10 mouse cellular contexts compared by ENCODE assay signal in genomic region chr11:55131077-55131742, GRCm38 (mm10). TPM values are rescaled to one million over a fixed set of nuclear protein-coding genes. Genes with fewer than 3 reads are reported as not detected.
DNase-seq lines count a peak whose midpoint lies in the region; ATAC-seq and TF ChIP-seq lines count a peak whose summit lies in the region.
"Had no signal": no experiment of that assay in that cellular context is flagged by ENCODE, and none has a peak within 500 bp of the region (broad histone marks: within the 10 kb centered on the region; RNA-seq: fewer than 3 reads in every experiment).

No protein-coding gene starts in this region.

- H3K9me3 ChIP-seq in lung, embryonic 15.5 days = no peaks in the 10 kb centered on the region
- no peaks in the 10 kb centered on the region for H3K9me3 ChIP-seq in lung, postnatal 0 days (ENCODE audit: low read length)
- no peaks in the 10 kb centered on the region for H3K9me3 ChIP-seq in forebrain, embryonic 16.5 days (ENCODE audit: control insufficient read depth, low read length)

- H3K4me1 ChIP-seq in lung, embryonic 15.5 days = no peaks in the 10 kb centered on the region
- no peaks in the 10 kb centered on the region for H3K4me1 ChIP-seq in lung, postnatal 0 days (ENCODE audit: insufficient read depth, low read depth, low read length)
- no peaks in the 10 kb centered on the region for H3K4me1 ChIP-seq in forebrain, embryonic 16.5 days (replicated peaks; ENCODE audit: control insufficient read depth, insufficient read depth, low read length)

- H3K27me3 ChIP-seq in lung, embryonic 15.5 days = no peaks in the 10 kb centered on the region
- no peaks in the 10 kb centered on the region for H3K27me3 ChIP-seq in lung, postnatal 0 days (replicated peaks; ENCODE audit: insufficient read depth, low read length)
- no peaks in the 10 kb centered on the region for H3K27me3 ChIP-seq in forebrain, embryonic 16.5 days (replicated peaks; ENCODE audit: control insufficient read depth, insufficient read depth, low read length)

- no peak for TF ChIP-seq CTCF in lung, postnatal 0 days (IDR thresholded peaks at IDR 0.05)

- ATAC-seq in lung, embryonic 15.5 days (ENCODE audit: borderline replicate concordance, extremely low read depth, low FRiP score, low TSS enrichment) = peak; percentile 49; the same call in 1 of the 2 replicates
- ATAC-seq in lung, postnatal 0 days = no peak
- ATAC-seq in erythroid progenitor cell, adult 5-6 weeks (replicated peaks; ENCODE audit: low FRiP score, poor library complexity, severe bottlenecking) = peak; percentile 67
- ATAC-seq in megakaryocyte progenitor cell, adult 5-6 weeks (replicated peaks; ENCODE audit: poor library complexity) = peak; percentile 92
- ATAC-seq in forebrain, embryonic 16.5 days = no peak

- H3K27ac ChIP-seq in lung, embryonic 15.5 days = no peak overlapping the region
- H3K27ac ChIP-seq in lung, postnatal 0 days (ENCODE audit: low read length) = no peak overlapping the region
- no peak overlapping the region for H3K27ac ChIP-seq in forebrain, embryonic 16.5 days (ENCODE audit: low read length)

- TF ChIP-seq EP300 in lung, postnatal 0 days (IDR thresholded peaks at IDR 0.05) = no peak

- H3K36me3 ChIP-seq in lung, embryonic 15.5 days = no peaks in the 10 kb centered on the region
- no peaks in the 10 kb centered on the region for H3K36me3 ChIP-seq in lung, postnatal 0 days (ENCODE audit: insufficient read depth, low read length)
- no peaks in the 10 kb centered on the region for H3K36me3 ChIP-seq in forebrain, embryonic 16.5 days (ENCODE audit: control insufficient read depth, insufficient read depth)

- no peak overlapping the region for H3K9ac ChIP-seq in lung, embryonic 15.5 days
- H3K9ac ChIP-seq in lung, postnatal 0 days (replicated peaks; ENCODE audit: low read depth) = no peak overlapping the region
- no peak overlapping the region for H3K9ac ChIP-seq in forebrain, embryonic 16.5 days (replicated peaks; ENCODE audit: low read depth, low read length)

- DNase-seq in lung, postnatal 0 days (ENCODE audit: low spot score) = no peak
- DNase-seq in thymus, postnatal 25 days = peak; percentile 32
- no peak for DNase-seq in cerebellum, adult 9-10 months
- DNase-seq in gastrocnemius, postnatal 4 days (ENCODE audit: low spot score in 2 of 2) = no peak
- DNase-seq: heart, adult 11 months; kidney, adult 11 months had no signal

- no peak overlapping the region for H3K4me2 ChIP-seq in lung, embryonic 15.5 days
- H3K4me2 ChIP-seq in lung, postnatal 0 days (replicated peaks; ENCODE audit: low read depth, low read length) = no peak overlapping the region
- no peak overlapping the region for H3K4me2 ChIP-seq in forebrain, embryonic 16.5 days (ENCODE audit: low read length)

- no peak overlapping the region for H3K4me3 ChIP-seq in lung, embryonic 15.5 days
- H3K4me3 ChIP-seq in lung, postnatal 0 days (ENCODE audit: low read depth, low read length) = no peak overlapping the region
- H3K4me3 ChIP-seq in forebrain, embryonic 16.5 days (replicated peaks; ENCODE audit: low read length) = no peak overlapping the region

- 84% methylated on average over 11 of the region's 11 CpGs for WGBS in lung, embryonic 15.5 days
- 82% methylated on average over 11 of the region's 11 CpGs for WGBS in lung, postnatal 0 days
- 89% methylated on average over 11 of the region's 11 CpGs for WGBS in forebrain, embryonic 16.5 days

RNA-seq across cellular contexts. Expression of gene Slc36a3, which starts 20.3 kb away (rescaled TPM):
- not detected in 2 replicates for polyA plus RNA-seq in lung, embryonic 15.5 days (2015; fragmentation: Nextera tagmentation; extraction: Ambion mirVana)
- 0.07 TPM in 1 of 2 replicates, not detected in the other for polyA plus RNA-seq in lung, postnatal 0 days (2015; fragmentation: Nextera tagmentation; extraction: Ambion mirVana)
- not detected in 2 replicates for total RNA-seq in erythroid progenitor cell, adult 5-6 weeks (2015; ENCODE audit: low replicate concordance)
- total RNA-seq in erythroid progenitor cell, adult 5-6 weeks (2017; ENCODE audit: low replicate concordance) = not detected in 2 replicates
- total RNA-seq in megakaryocyte progenitor cell, adult 5-6 weeks (2015) = not detected in 2 replicates
- total RNA-seq in megakaryocyte progenitor cell, adult 5-6 weeks (2017) = 0.14 TPM in 1 of 2 replicates, not detected in the other
- not detected for total RNA-seq in gastrocnemius, postnatal 4 days (2021)
- polyA plus RNA-seq in forebrain, embryonic 16.5 days (2015; fragmentation: Nextera tagmentation; extraction: Ambion mirVana) = not detected in 2 replicates

RNA-seq across cellular contexts. Expression of gene Gm2a, which starts 33.3 kb away (rescaled TPM):
- polyA plus RNA-seq in lung, embryonic 15.5 days (2015; fragmentation: Nextera tagmentation; extraction: Ambion mirVana) = 18.4 and 21.3 TPM in 2 replicates
- polyA plus RNA-seq in lung, postnatal 0 days (2015; fragmentation: Nextera tagmentation; extraction: Ambion mirVana) = 23.6 and 26.6 TPM in 2 replicates
- total RNA-seq in erythroid progenitor cell, adult 5-6 weeks (2015; ENCODE audit: low replicate concordance) = 26.4 and 26.7 TPM in 2 replicates
- 10.9 and 13.8 TPM in 2 replicates for total RNA-seq in erythroid progenitor cell, adult 5-6 weeks (2017; ENCODE audit: low replicate concordance)
- total RNA-seq in megakaryocyte progenitor cell, adult 5-6 weeks (2015) = 89.0 and 92.0 TPM in 2 replicates
- 53.6 and 54.6 TPM in 2 replicates for total RNA-seq in megakaryocyte progenitor cell, adult 5-6 weeks (2017)
- total RNA-seq in gastrocnemius, postnatal 4 days (2021) = 10 to 100 TPM; 15.4 to 15.8 TPM
- 20.9 and 21.4 TPM in 2 replicates for polyA plus RNA-seq in forebrain, embryonic 16.5 days (2015; fragmentation: Nextera tagmentation; extraction: Ambion mirVana)

RNA-seq across cellular contexts. Expression of gene Ccdc69, which starts 53.3 kb away (rescaled TPM):
- 2.9 and 3.8 TPM in 2 replicates for polyA plus RNA-seq in lung, embryonic 15.5 days (2015; fragmentation: Nextera tagmentation; extraction: Ambion mirVana)
- polyA plus RNA-seq in lung, postnatal 0 days (2015; fragmentation: Nextera tagmentation; extraction: Ambion mirVana) = 1.4 and 1.8 TPM in 2 replicates
- 7.1 and 7.2 TPM in 2 replicates for total RNA-seq in erythroid progenitor cell, adult 5-6 weeks (2015; ENCODE audit: low replicate concordance)
- total RNA-seq in erythroid progenitor cell, adult 5-6 weeks (2017; ENCODE audit: low replicate concordance) = 1.5 and 2.1 TPM in 2 replicates
- 23.4 and 27.3 TPM in 2 replicates for total RNA-seq in megakaryocyte progenitor cell, adult 5-6 weeks (2015)
- total RNA-seq in megakaryocyte progenitor cell, adult 5-6 weeks (2017) = 19.2 and 22.9 TPM in 2 replicates
- total RNA-seq in gastrocnemius, postnatal 4 days (2021) = 10 to 100 TPM; 13.2 to 17.9 TPM
- polyA plus RNA-seq in forebrain, embryonic 16.5 days (2015; fragmentation: Nextera tagmentation; extraction: Ambion mirVana) = 0.29 TPM in 1 of 2 replicates, not detected in the other

RNA-seq across cellular contexts. Expression of gene Slc36a2, which starts 53.7 kb away (rescaled TPM):
- polyA plus RNA-seq in lung, embryonic 15.5 days (2015; fragmentation: Nextera tagmentation; extraction: Ambion mirVana) = 3.0 and 3.7 TPM in 2 replicates
- 25.4 and 32.4 TPM in 2 replicates for polyA plus RNA-seq in lung, postnatal 0 days (2015; fragmentation: Nextera tagmentation; extraction: Ambion mirVana)
- not detected in 2 replicates for total RNA-seq in erythroid progenitor cell, adult 5-6 weeks (2015; ENCODE audit: low replicate concordance)
- not detected in 2 replicates for total RNA-seq in erythroid progenitor cell, adult 5-6 weeks (2017; ENCODE audit: low replicate concordance)
- 3.1 and 4.7 TPM in 2 replicates for total RNA-seq in megakaryocyte progenitor cell, adult 5-6 weeks (2015)
- total RNA-seq in megakaryocyte progenitor cell, adult 5-6 weeks (2017) = 1.7 and 2.6 TPM in 2 replicates
- 1 to 10 TPM; 4.2 to 5.6 TPM for total RNA-seq in gastrocnemius, postnatal 4 days (2021)
- 0.16 and 0.46 TPM in 2 replicates for polyA plus RNA-seq in forebrain, embryonic 16.5 days (2015; fragmentation: Nextera tagmentation; extraction: Ambion mirVana)

Comparison
In these comparisons a context has a peak if more than half of its experiments do, and no peak if none do; other contexts are left out.
1. ATAC-seq: peak in lung, embryonic 15.5 days (single experiment), erythroid progenitor cell, adult 5-6 weeks (single experiment) and megakaryocyte progenitor cell, adult 5-6 weeks (single experiment); none in lung, postnatal 0 days (single experiment) and forebrain, embryonic 16.5 days (single experiment).